Mouse (Mus musculus): ENCODE measurements around the gene Flvcr1. TPM values are rescaled to one million over a fixed set of nuclear protein-coding genes. Genes with fewer than 3 reads are reported as not detected.

The Flvcr1 gene
- polyA plus RNA-seq, 1 experiment from 2014 or later = 6.4 TPM

GRCm38 (mm10) chr1:190971708-190972610, 54.0 kb downstream of the Flvcr1 start:
- DNase-seq (ENCODE audit: low spot score) = no peak
- Histone ChIP-seq H3K36me3 (peaks cover 83% of the 10 kb centered on the region), H3K4me3 (no peak overlapping the region), H3K27ac (no peak overlapping the region), H3K27me3 (ENCODE audit: insufficient read depth, poor library complexity, severe bottlenecking) (no peaks in the 10 kb centered on the region), H3K4me1 (replicated peaks) (peaks cover 20% of the 10 kb centered on the region), H3K9me3 (no peaks in the 10 kb centered on the region)
- WGBS = 90% methylated on average over 14 of the region's 14 CpGs

- H3K4me1 ChIP-seq (replicated peaks) = peaks cover 7% of the 10 kb centered on the region
- H3K9me3 ChIP-seq = no peaks in the 10 kb centered on the region
- H3K27me3 ChIP-seq (ENCODE audit: insufficient read depth, poor library complexity, severe bottlenecking) = no peaks in the 10 kb centered on the region
- H3K4me3 ChIP-seq = no peak overlapping the region
- H3K36me3 ChIP-seq = peaks cover 96% of the 10 kb centered on the region
- H3K27ac ChIP-seq = no peak overlapping the region
- DNase-seq (ENCODE audit: low spot score) = no peak
- 93% methylated on average over 7 of the region's 7 CpGs for WGBS
These were observed 57.9 kb downstream of the Flvcr1 start for GRCm38 (mm10) chr1:190968010-190968409.

GRCm38 (mm10) chr1:190964992-190965780, 60.8 kb downstream of the Flvcr1 start:
- Histone ChIP-seq H3K4me1 (replicated peaks) (peaks cover 7% of the 10 kb centered on the region), H3K27ac (no peak overlapping the region), H3K4me3 (no peak overlapping the region), H3K9me3 (no peaks in the 10 kb centered on the region), H3K36me3 (peaks cover 97% of the 10 kb centered on the region), H3K27me3 (ENCODE audit: insufficient read depth, poor library complexity, severe bottlenecking) (no peaks in the 10 kb centered on the region)
- DNase-seq (ENCODE audit: low spot score) = no peak
- WGBS = 91% methylated on average over 15 of the region's 15 CpGs

GRCm38 (mm10) chr1:190962760-190963159, 63.2 kb downstream of the Flvcr1 start:
- H3K36me3 ChIP-seq = peaks cover 98% of the 10 kb centered on the region
- no peak overlapping the region for H3K27ac ChIP-seq
- DNase-seq (ENCODE audit: low spot score) = no peak
- no peaks in the 10 kb centered on the region for H3K4me1 ChIP-seq (replicated peaks)
- H3K27me3 ChIP-seq (ENCODE audit: insufficient read depth, poor library complexity, severe bottlenecking) = no peaks in the 10 kb centered on the region
- 91% methylated on average over 3 of the region's 3 CpGs for WGBS
- H3K4me3 ChIP-seq = no peak overlapping the region
- no peaks in the 10 kb centered on the region for H3K9me3 ChIP-seq

GRCm38 (mm10) chr1:190958821-190959220, 67.1 kb downstream of the Flvcr1 start:
- Histone ChIP-seq H3K27me3 (ENCODE audit: insufficient read depth, poor library complexity, severe bottlenecking) (no peaks in the 10 kb centered on the region), H3K4me1 (replicated peaks) (no peaks in the 10 kb centered on the region), H3K9me3 (no peaks in the 10 kb centered on the region), H3K36me3 (peaks cover 100% of the 10 kb centered on the region), H3K4me3 (no peak overlapping the region), H3K27ac (no peak overlapping the region)
- WGBS = 84% methylated on average over 5 of the region's 5 CpGs
- DNase-seq (ENCODE audit: low spot score) = no peak

Other genes with a start within 250 kb of the Flvcr1 start
- gene Rps6kc1, start 114.4 kb downstream of the Flvcr1 start, polyA plus RNA-seq (2016; fragmentation: Nextera tagmentation; extraction: Ambion mirVana) = 17.4 and 18.7 TPM in 2 replicates
- gene Angel2, start 101.0 kb downstream of the Flvcr1 start, polyA plus RNA-seq (2016; fragmentation: Nextera tagmentation; extraction: Ambion mirVana) = 52.9 and 53.5 TPM in 2 replicates
- 39.1 and 50.5 TPM in 2 replicates for gene Vash2, start 46.9 kb downstream of the Flvcr1 start, polyA plus RNA-seq (2016; fragmentation: Nextera tagmentation; extraction: Ambion mirVana)
- gene Spata45, start 10.5 kb upstream of the Flvcr1 start, polyA plus RNA-seq (2016; fragmentation: Nextera tagmentation; extraction: Ambion mirVana) = not detected in 2 replicates
- 9.9 and 13.9 TPM in 2 replicates for gene Tatdn3, start 36.8 kb upstream of the Flvcr1 start, polyA plus RNA-seq (2016; fragmentation: Nextera tagmentation; extraction: Ambion mirVana)
- 25.5 and 31.0 TPM in 2 replicates for gene Nsl1, start 36.9 kb upstream of the Flvcr1 start, polyA plus RNA-seq (2016; fragmentation: Nextera tagmentation; extraction: Ambion mirVana)
- gene Batf3, start 71.7 kb upstream of the Flvcr1 start, polyA plus RNA-seq (2016; fragmentation: Nextera tagmentation; extraction: Ambion mirVana) = 4.8 and 5.2 TPM in 2 replicates
- gene Fam71a, start 138.7 kb upstream of the Flvcr1 start, polyA plus RNA-seq (2016; fragmentation: Nextera tagmentation; extraction: Ambion mirVana) = not detected in 2 replicates
- 2.4 and 2.9 TPM in 2 replicates for gene Atf3, start 191.9 kb upstream of the Flvcr1 start, polyA plus RNA-seq (2016; fragmentation: Nextera tagmentation; extraction: Ambion mirVana)